Mouse (Mus musculus): ENCODE measurements around the gene Glrx5. TPM values are rescaled to one million over a fixed set of nuclear protein-coding genes. Genes with fewer than 3 reads are reported as not detected.

Gene Glrx5
- polyA plus RNA-seq (2015; fragmentation: Nextera tagmentation; extraction: Ambion mirVana) = 617 and 713 TPM in 2 replicates

DNA sequence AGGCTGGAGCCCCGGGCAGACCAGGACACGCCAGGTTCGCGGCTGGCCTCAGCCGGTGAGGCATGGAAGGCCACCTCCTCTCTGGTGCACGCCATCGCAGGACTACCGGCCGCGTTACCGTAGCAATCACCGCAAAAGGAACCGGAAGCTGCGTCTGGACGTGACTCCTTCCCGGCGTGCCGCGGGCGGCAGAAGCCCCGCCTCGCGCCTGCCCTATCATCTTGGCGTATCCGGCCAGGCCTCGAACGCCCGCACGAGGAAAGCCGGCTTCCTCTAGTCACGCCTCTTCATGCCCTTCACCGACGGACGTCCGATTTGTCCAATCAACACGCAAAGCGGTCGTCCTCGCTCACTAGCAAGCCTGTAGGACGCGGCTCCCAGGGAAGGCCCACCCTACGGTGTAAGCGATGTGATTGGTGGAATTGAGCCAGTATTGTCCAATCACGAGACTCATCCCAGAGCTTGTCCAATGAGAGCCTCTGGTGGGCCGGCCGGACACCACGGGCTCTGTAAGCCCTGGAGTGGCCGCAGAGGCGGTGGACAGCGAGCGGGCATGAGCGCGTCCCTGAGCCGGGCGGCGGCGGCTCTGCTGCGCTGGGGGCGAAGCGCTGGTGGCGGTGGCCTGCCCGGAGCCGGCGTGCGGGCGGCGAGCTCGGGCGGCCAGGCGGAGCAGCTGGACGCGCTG lies at the start of gene Glrx5:
Glrx5 (plus strand) TSS at position 542 of the 685 bp plus-strand sequence.

GRCm38 (mm10) chr12:105009370-105010212 lies 22.9 kb upstream of the Glrx5 start, which contains the start of gene Syne3:
TSS of gene Syne3 (minus strand) at chr12:105009809.

Other genes starting within 250 kb of the Glrx5 start
- gene Clmn, start 167.6 kb upstream of the Glrx5 start, polyA plus RNA-seq (2015; fragmentation: Nextera tagmentation; extraction: Ambion mirVana) = 0.39 and 0.41 TPM in 2 replicates
- 4.0 and 4.2 TPM in 2 replicates for gene Syne3, start 22.9 kb upstream of the Glrx5 start, polyA plus RNA-seq (2015; fragmentation: Nextera tagmentation; extraction: Ambion mirVana)
- not detected in 2 replicates for gene Tcl1b2, start 113.3 kb downstream of the Glrx5 start, polyA plus RNA-seq (2015; fragmentation: Nextera tagmentation; extraction: Ambion mirVana)
- gene Tcl1b1, start 127.0 kb downstream of the Glrx5 start, polyA plus RNA-seq (2015; fragmentation: Nextera tagmentation; extraction: Ambion mirVana) = not detected in 2 replicates
- gene Tcl1b5, start 143.7 kb downstream of the Glrx5 start, polyA plus RNA-seq (2015; fragmentation: Nextera tagmentation; extraction: Ambion mirVana) = not detected in 2 replicates
- gene Tcl1b3, start 158.4 kb downstream of the Glrx5 start, polyA plus RNA-seq (2015; fragmentation: Nextera tagmentation; extraction: Ambion mirVana) = not detected in 2 replicates
- not detected in 2 replicates for gene Tcl1b4, start 169.3 kb downstream of the Glrx5 start, polyA plus RNA-seq (2015; fragmentation: Nextera tagmentation; extraction: Ambion mirVana)
- gene Tcl1, start 190.1 kb downstream of the Glrx5 start, polyA plus RNA-seq (2015; fragmentation: Nextera tagmentation; extraction: Ambion mirVana) = not detected in 2 replicates

Measured in spleen, postnatal 0 days (tissue).